Mouse (Mus musculus): ENCODE measurements around the gene Ankrd23.

The Ankrd23 gene

DNA sequence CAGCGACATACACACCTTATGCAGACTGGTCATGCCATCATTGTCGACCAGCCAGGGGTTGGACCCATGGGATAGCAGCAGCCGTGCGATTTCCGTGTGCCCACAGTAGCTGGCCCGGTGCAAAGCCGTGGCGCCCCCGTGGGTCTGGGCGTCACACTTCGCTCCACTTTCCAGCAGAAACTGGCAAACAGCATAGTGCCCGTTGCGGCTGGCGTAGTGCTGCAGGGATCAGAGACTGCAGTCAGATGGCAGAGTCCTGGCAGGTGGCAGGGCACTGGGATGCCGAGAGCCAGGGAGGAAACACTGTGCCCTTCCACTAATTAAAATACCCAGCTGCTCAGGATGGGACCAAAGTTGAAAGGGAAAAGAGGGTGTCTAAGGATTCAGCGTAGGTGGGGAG, 5.2 kb upstream of the Ankrd23 start:
- DNase-seq: no peak

DNA sequence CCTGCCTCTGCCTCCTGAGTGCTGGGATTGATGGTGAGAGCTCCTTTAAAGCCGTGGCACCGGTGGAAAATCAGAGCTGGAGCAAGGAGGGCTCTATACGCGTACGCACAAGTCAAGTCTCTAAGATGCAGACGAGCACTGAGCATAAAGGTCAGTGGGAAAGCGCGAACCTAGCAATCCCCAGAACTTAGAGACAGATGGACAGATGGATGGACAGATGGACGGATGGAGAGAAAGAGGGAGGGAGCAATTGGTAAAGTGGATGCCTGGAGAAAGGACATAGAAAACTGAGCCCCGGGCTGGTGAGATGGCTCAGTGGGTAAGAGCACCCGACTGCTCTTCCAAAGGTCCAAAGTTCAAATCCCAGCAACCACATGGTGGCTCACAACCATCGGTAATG, 4.1 kb upstream of the Ankrd23 start:
- DNase-seq: no peak

DNA sequence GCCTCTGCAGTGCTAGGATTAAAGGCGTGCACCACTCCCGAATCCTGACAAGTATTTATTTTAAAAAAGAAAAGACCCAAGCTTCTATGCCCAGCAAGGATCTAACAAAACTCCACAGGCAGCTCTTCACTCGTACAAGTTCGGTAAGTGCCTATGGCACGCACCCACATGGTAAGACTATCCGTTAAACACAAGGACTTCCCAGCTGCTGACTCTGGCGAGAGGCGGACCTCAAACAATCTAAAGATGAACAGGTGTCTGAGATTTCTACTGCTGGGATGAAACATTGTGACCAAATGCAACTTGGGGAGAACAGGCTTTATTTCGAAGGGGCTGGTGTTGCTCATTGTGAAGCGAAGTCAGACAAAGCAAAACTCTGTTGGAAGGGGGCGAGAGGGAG, 3.4 kb upstream of the Ankrd23 start:
- no peak for DNase-seq

DNA sequence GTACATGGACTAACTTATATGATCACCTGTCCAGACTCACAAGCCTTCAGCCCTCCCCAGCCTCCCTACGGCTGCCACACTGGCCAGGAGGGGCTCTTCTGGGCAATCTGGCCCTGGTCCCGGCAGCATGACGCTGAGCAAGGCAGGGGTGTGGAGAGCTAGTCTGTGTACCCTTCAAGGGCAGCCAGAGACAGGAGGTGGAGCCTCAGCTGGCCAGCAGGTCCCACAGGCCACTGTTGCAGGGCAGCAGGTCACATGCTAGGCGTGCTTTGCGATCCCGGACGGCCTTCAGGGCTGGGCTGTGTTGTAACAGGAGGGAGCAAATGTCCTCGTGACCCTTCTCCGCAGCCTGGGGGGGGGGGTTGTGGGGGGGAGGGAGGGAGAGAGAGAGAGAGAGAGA, 2.5 kb upstream of the Ankrd23 start, which contains the start of gene Gm42417:
Gene Gm42417, minus strand, starts transcription at position 244 of the 400 bp plus-strand sequence.
- DNase-seq: peak; percentile 88 to 98

DNA sequence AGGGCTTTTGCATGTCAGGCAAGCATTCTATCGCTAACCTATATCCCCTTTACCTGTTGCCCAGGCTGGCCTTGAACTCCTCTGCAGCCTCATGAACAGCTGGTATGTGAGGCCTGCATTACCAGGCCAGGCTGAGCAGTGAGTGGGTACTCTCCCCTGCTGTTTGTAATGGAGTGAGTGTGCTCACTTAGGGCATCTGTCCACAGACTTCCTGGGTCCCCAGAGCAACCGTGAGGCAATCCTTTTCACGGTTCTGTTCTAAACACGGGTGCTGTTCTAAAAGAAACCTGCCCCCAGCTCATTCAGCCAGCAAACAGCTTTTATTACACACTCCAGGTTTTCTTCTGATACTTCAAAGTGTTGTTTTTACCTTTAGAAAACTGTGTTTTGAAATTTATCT, 2.0 kb upstream of the Ankrd23 start:
- DNase-seq: no peak

DNA sequence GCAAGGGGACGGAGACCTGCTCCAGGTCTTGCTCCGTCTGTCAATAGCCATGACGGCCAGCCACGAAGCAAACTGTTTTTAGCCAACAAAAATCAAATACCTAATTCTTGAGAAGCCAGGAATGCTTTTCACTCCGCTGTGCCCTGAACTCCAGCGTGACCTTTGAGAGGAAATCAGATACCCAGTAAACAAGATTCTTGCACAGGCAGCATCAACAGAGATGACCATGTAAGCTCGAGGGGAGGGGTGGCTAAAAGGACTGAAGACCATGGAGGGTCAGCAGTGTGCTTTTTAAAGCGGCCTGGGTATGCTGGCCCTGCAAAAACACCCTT, 320 bp downstream of the Ankrd23 start:
- no peak for DNase-seq

DNA sequence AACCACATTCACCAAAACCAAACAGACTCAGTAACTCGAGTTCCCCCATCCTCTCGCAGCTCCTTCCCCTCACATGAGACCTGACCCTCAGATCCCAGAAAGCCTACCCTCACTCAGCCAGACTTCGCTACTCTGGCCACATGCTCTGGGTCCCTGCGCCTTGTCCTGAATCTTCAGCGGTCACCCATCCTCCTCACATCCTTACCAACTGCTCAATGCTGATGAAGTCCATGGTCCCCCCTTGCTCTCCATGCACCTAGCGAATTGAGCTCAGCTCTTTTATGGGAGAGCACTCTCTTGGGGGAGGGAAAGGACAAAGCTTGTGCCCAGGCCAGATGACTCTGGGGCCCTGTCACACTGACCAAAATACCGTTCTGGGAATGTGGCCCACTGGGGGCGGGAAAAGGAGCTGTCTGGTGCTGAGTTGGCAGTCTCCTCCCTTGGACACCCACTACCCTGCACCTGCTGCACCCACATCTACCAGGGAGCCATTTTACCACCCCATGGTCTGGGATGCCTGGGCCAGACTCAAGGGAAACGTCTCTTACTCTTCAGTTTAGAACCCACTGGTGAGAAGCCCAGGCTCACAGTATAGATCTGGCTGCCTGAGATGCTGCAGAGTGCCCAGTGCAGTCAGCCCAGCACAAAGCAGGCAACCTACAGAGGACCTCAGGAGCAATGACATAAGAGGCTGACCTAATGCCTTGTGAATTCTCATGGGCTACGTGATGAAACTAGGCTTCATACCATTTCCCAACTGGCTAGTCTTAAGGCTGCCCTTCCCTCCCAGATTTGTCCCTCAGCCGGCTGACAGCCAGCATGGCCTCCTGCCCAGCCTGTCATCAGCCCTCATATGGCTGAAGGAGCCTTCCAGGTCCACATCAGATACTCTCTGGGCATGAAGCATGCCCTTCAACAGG, 946 bp downstream of the Ankrd23 start:
- peak in 1 of 2 experiments; percentile 65 for DNase-seq

DNA sequence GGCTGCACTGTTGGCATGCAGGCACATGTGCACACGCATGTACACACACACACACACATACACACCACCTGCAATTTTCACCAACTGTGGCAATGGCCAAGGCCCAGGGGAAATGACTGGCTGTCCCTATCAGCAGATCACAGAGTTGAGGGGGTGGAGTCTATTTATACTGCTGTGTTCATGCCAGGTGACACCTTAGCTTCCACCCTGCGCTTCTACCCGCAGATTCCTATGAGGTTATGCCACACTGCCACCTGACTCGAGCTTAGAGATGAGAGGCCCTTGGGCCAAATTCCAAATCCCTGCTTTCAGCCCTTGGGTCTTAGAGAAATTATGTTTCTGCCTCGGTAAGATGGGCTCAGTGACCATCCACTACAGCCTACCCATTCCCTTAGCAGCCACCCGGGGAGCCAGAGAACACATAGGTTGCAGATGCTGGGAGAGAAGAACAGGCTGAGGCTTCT, 2.1 kb downstream of the Ankrd23 start:
- DNase-seq: peak in 1 of 2 experiments; percentile 60

DNA sequence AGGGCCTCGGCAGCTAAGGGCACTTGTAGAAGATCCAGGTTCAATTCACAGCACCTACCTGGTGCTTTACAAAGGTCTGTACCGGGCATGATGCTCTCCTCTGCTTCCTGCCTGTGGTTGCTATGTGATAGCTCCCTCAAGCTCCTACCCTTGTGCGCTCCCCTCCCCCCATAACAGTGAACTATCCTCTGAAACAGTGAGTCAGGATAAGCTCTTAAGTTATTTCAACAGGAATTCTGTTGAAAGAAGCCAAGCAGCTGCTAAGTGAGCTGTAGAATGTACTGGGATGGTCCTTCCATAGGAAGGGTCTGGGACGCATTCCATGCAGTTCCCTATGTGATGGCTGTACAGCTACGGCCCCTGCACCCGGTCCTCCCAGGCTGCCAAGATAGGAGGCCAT, 3.1 kb downstream of the Ankrd23 start:
- no peak for DNase-seq

DNA sequence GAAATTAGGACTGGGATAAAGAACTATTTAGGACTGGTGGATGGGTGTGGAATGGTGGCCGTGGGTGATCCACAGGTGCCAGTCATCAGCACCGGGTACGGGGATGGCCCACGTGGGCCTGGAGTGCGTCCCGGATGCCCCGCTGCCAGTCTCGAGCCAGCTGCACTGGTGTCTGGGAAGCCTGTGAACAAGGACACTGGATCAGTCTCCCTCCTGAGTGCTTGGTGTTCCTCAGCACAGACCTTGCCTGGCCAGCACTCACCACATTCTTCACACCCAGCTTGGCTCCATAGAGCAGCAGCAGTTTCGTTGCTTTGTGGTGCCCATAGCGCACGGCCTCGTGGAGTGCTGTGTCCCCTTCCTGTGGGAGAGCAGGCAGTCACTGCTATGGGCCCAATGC, 5.2 kb downstream of the Ankrd23 start:
- no peak for DNase-seq

DNA sequence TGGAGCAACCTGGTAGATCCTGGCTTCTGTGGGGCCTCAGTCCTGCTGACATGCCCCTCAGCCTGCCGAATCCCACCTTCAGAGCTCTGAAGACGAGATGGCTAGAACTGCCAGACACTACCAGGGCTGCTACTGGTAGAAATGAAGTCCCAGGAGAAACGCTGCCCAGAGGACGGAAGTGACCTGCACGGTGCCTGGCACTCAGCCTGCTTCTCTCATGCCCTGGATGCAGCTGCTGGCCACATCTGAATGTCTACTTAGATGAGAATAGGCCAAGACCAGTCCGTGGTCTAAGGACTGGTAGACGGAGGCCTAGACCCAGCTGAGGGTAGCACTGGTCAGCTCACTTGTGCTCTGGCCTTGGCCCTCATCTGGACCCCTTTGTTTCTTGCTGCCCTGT, 5.7 kb downstream of the Ankrd23 start:
- no peak for DNase-seq

DNA sequence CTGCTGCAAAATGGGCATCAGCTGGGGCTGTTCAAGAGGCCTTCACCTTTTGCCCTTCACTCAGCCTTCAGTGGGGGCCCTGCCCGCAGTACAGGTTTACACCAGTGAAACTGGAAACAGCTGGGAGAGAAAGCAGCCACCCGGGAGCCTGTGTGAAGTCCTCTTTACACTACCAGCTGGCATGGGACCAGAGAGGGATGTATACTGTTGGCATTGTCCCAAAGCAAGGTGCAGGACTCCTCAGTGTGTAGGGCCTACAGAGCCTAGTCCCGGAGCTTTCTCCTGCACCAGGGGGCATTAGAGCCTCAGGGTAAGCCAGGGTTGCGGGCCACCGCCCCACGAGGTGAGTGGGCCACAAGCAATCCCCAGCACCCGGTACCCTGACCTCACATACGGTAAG, 6.2 kb downstream of the Ankrd23 start:
- peak in 1 of 2 experiments; percentile 30 for DNase-seq

DNA sequence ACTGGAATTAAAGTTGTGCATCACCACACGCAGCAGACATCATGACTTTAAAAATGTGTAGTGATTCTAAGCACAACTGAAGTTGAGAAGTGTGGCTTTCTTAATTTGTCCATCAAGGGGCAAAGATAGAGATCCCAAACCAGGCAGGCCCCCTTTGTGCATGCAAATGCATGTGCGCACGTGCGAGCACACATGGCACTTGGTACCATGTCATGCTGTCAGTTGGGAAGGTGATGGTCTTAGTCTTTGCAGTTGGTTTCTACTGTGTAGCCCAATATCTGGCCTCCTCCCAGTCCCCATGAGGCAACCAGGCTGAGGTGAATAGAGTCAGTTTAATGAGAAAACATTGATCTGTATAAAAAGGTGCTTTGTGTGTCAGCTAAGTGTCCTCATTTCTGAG, 6.8 kb downstream of the Ankrd23 start:
- no peak for DNase-seq

DNA sequence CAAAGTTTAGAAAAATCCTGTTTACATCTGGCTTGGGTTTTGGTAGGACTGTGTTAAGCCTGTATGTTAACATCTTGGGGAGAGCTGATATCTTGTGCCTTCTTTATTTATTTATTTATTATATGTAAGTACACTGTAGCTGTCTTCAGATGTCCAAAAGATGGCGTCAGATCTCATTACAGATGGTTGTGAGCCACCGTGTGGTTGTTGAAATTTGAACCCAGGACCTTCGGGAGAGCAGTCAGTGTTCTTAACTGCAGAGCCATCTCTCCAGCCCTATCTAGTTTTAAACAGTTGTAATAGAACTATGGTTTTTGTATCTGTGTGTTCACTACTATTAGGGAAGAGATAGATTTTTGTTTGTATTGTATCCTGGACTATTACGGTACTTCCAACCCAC, 7.4 kb downstream of the Ankrd23 start:
- DNase-seq: no peak

DNA sequence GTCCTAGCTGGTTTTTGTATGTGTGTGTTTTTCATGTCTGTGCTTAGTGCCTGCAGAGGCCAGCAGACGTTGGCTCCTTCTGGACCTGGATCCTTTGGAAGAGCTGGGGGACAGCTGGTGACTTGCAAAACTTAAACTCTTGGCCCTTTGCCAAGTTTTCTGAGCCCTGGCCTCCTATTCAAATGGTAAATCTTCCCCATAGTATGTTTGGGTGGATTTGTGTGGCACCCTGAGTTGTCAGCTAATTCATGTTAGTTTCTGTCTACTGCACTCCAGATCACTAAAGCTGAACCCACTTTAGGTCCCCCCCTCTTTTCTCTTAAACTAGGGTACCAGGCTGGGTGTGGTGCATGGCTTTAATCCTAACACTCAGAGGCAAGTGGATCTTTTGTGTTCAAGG, 8.3 kb downstream of the Ankrd23 start:
- DNase-seq: no peak

DNA sequence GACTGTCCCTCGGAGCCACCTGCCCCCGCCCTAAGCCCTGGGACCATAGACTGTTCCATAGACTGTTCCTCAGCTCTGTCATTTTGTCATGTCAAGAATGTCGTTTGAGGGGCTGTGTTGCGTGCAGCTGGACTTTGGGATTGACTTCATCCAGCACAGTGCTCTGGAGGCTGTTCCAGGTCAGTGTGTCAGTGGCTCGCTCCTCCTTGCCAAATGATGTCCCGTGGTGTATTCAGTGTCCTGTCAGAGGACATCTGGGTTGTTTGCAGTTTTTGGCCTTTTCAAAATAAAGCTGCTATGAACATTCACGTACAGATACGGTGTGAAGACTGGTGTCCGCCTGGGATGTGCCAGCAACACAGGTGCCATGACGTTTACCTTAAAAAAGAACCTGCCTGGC, 9.8 kb downstream of the Ankrd23 start:
- no peak for DNase-seq

DNA sequence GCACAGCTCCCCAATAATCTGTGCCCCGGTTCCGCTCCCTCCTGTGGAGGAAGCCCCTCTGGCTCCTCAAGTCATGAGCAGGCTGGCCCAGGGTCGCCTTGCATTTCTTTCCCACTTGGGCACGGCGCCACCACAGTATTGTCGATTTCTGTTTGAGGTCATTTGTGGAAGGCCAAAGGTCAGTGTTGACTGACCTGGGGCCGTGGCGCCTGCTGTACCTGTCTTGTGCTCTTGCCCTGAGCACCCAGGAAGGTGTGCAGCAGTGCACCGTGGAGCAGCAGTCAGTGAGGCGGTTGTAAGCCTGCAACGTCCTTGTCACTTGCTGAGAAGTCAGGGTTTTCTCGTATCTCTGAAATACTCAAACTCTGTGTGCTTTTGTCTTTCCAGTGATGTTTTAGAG, 10.9 kb downstream of the Ankrd23 start:
- DNase-seq: no peak

DNA sequence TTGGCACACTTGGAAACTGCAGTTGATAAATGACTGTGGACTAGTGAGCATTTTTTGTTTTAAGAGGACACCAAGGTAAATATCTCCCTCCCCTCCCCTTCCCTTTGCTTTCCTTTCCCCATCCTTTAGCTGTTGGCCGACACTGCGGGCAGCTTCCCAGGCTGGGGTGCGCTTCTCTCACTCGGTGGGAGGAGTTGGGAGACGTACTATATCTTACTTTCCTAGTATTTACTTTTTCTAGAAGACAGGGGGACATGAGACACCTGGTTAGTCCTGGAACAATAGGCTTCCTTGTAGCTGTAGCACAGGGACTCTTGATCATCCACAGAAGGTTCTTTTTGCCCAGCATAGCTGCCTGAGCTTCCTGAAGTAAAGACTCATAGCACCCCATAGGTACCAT, 12.6 kb downstream of the Ankrd23 start:
- DNase-seq: no peak

DNA sequence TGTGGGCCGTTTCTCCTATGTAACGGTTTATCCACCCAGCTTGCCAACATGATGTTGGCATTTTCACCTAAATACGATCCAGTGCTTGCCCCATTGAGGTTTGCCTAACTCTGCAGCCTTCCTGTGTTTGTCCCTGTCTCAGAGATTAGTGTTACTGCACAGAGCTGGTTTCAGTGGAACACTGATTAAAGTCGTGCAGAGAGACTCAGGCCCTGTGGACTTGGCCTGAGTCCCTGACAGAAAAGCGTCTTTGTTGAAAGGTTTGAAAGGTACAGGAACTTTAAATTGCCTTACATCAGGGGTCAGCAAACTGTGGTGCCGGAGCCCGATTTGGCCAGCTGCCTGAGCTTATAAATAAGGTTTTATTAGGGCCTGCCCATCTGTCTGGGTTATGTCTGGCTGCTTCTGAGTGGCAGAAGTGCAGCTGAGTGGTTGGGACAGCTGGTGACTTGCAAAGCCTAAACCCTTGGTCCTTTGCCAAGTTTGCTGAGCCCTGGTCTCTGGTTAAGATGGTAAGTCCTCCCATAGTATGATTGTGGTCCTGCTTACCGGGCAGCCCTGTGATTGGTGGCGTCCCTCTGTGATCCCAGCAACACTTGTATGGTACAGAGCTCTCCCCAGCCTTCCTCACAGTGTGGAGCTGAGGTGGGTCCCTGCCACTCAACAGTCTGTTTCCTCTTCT, 13.2 kb downstream of the Ankrd23 start:
- no peak for DNase-seq

DNA sequence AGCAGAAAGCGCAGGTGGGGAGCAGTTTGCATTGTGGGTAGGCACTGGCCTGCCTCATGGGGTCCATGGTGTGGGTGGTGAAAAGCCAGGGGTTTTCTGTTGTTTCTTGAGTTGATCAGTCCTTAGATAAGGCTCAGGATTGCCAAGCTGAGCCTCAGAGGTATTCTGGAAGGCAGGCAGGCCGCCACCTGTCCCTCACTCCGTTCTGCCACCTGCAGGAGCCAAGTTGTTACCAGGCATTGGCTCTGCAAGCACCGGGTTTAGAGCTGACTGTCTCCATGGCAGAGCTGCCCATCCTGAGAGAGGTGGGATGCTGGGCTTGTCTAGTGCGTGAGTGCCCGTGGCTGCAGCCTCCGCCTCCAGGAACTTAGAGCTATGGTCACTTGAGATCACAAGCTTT, 14.5 kb downstream of the Ankrd23 start:
- no peak for DNase-seq

DNA sequence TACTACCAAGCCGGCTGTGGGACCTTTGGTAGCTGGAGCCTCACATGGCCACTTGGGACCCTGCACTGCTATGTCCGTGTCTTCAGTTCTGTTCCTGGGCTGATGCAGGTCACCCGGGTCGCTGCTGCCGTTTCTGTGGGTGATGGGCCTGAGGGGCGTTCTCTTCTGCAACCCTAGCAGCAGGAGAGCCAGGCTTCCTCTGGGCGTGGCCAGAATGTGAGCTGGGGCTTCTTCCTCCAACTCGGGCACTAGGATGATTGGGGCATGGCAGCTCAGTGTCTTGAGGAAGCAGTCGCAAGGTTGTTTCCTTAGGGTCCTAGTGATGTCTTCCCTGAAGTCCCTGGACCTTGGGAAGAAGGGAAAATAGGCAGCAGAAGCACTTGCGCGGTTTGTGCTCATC, 17.1 kb downstream of the Ankrd23 start:
- no peak for DNase-seq

DNA sequence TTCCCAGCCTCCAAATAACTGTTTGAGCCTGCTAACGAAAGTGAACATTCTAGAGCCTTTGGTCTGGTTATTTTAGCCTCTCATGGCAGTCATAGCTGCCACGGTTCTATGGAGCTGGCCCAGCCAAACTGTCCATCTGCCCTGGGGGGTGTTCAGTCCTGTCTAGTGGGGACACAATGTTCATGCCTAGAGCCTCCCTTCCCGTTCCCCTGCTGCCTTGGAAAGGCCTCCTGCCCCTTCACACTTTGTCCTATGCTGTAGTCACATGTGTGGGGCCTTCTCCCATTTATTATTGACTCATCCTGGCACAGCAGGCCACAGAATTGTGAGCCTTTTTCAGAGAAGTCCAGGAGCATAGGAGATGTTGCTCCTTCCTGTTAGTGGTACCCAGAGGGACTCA, 18.4 kb downstream of the Ankrd23 start:
- DNase-seq: no peak

DNA sequence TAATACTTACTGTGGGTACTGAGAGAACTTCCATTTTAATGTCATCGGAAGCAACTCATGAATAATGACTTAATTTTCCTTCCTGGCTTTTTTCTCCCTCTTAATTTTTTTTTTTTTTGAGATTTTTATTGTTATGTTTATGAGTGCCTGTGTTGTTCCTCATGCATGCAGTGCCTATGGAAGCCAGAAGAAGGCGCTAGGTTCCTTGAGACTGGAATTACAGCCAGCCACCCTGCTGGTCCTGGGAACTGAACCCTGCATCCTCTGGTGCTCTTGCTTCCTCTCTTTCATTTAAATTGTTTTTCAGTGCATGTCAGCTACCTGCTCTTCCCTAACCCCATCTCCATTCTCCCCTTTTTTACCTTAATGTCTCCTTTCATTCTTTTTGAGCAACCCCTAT, 23.0 kb downstream of the Ankrd23 start:
- peak in 1 of 2 experiments; percentile 59 for DNase-seq

DNA sequence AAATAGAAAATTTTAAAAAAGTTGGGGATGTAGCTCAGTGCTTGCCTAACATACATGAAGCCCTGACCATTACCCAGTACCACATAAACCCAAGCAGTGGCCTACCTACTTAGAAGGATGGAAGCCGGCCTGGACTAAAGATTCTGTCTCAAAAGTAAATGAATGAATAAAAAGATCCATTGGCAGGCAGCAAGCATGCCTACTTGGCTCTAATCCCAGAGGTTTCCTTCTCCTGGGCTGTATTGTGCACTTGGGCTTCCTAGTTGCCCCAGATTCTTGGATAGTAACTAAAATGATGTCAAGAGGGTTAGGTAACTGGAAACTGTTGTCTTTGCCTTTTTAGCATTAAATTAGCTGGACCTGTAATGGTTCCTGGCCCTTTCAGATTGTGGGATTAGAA, 23.4 kb downstream of the Ankrd23 start:
- DNase-seq: peak in 1 of 2 experiments; percentile 23

DNA sequence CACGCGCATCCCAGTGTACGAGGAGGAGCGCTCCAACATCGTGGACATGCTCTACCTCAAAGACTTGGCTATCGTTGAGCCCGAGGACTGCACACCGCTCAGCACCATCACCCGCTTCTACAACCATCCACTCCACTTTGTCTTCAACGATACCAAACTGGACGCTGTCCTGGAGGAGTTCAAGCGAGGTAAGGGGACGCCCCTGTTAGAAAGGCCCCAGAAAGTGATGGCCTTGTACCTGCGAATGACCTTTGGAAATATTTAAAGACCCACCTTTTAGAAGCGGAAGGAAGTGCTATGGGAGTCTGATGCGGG, 23.8 kb downstream of the Ankrd23 start:
- DNase-seq: no peak
